Mouse (Mus musculus) heart, postnatal 14 days (tissue): ENCODE measurements around the gene Tmem29. TPM values are rescaled to one million over a fixed set of nuclear protein-coding genes. Genes with fewer than 3 reads are reported as not detected.

Experiments
- total RNA-seq, 2 experiments: library from RNA; stranded (reverse); gene quantifications; 2 replicates each; pipeline ENCODE4 v1.2.3; 2021

The Tmem29 gene
- total RNA-seq, 2 experiments from 2014 or later = 5.8 to 6.7 TPM

Other genes with a start within 250 kb of the Tmem29 start
- 100 to 1,000 TPM; 329 to 474 TPM for gene Alas2, start 88.2 kb upstream of the Tmem29 start, total RNA-seq
- 1 to 10 TPM; 3.3 to 6.0 TPM for gene Pfkfb1, start 129.1 kb upstream of the Tmem29 start, total RNA-seq
- gene Apex2, start 130.7 kb upstream of the Tmem29 start, total RNA-seq = 1 to 10 TPM; 5.8 to 6.7 TPM
- gene Tro, start 198.4 kb upstream of the Tmem29 start, total RNA-seq = 1 to 10 TPM; 1.7 to 2.5 TPM